ENCODE assay signal across 26 mouse cellular contexts in genomic region chr17:65798446-65798845, GRCm38 (mm10). TPM values are rescaled to one million over a fixed set of nuclear protein-coding genes. Genes with fewer than 3 reads are reported as not detected.
DNase-seq lines count a peak whose midpoint lies in the region; ATAC-seq lines count a peak whose summit lies in the region.
"Had no signal": no experiment of that assay in that cellular context is flagged by ENCODE, and none has a peak within 500 bp of the region (broad histone marks: within the 10 kb centered on the region; RNA-seq: fewer than 3 reads in every experiment).

No protein-coding gene starts in this region.

- 0 out of 2 replicates have a peak, but pooled peaks cover 3% of the 10 kb centered on the region for H3K36me3 ChIP-seq in heart, embryonic 16.5 days (ENCODE audit: control insufficient read depth, insufficient read depth)
- H3K36me3 ChIP-seq in heart, embryonic 11.5 days (ENCODE audit: control insufficient read depth, insufficient read depth, low read length) = no peaks in the 10 kb centered on the region
- H3K36me3 ChIP-seq: midbrain, embryonic 15.5 days had no signal

- peak; percentile 31 to 34 for DNase-seq in thymus, postnatal 10 days (ENCODE audit: low spot score in 2 of 2)
- DNase-seq in c-Kit-positive CD71-positive TER-119-positive erythroid progenitor cells, embryonic 14.5 days (ENCODE audit: low spot score) = no peak
- no peak for DNase-seq in kidney, adult 8-10 months
- DNase-seq: adrenal gland, adult 8-10 months; cerebellum, adult 9-10 months; embryo, embryonic 11 days; gastrocnemius, postnatal 14 days; heart, adult 18-20 months; heart, postnatal 14 days; kidney, adult 18-20 months; kidney, postnatal 4 days; liver, postnatal 0 days had no signal

- H3K9ac ChIP-seq in heart, embryonic 16.5 days (ENCODE audit: low read length) = no peak overlapping the region
- no peak overlapping the region for H3K9ac ChIP-seq in heart, embryonic 11.5 days (ENCODE audit: low read depth, low read length)
- H3K9ac ChIP-seq: embryonic facial prominence, embryonic 12.5 days; heart, embryonic 13.5 days; liver, embryonic 12.5 days; liver, postnatal 0 days; midbrain, embryonic 15.5 days had no signal

- H3K9me3 ChIP-seq in heart, embryonic 16.5 days (replicated peaks; ENCODE audit: control insufficient read depth, low read length) = no peaks in the 10 kb centered on the region
- no peaks in the 10 kb centered on the region for H3K9me3 ChIP-seq in heart, embryonic 11.5 days (replicated peaks; ENCODE audit: control insufficient read depth, low read length)
- H3K9me3 ChIP-seq: embryonic facial prominence, embryonic 12.5 days; heart, embryonic 13.5 days; hindbrain, embryonic 10.5 days; liver, embryonic 12.5 days; midbrain, embryonic 15.5 days had no signal

- peaks cover 11% of the 10 kb centered on the region; the same call in 1 of the 2 replicates for H3K4me1 ChIP-seq in heart, embryonic 16.5 days (ENCODE audit: control insufficient read depth, insufficient read depth, low read length)
- peaks cover 11% of the 10 kb centered on the region for H3K4me1 ChIP-seq in heart, embryonic 11.5 days (ENCODE audit: control insufficient read depth, insufficient read depth, low read length)
- H3K4me1 ChIP-seq: embryonic facial prominence, embryonic 12.5 days had no signal

- H3K4me2 ChIP-seq in heart, embryonic 16.5 days (ENCODE audit: low read depth, low read length) = no peak overlapping the region
- H3K4me2 ChIP-seq in heart, embryonic 11.5 days = no peak overlapping the region
- H3K4me2 ChIP-seq: embryonic facial prominence, embryonic 12.5 days; heart, embryonic 13.5 days; midbrain, embryonic 15.5 days had no signal

- no peaks in the 10 kb centered on the region for H3K27me3 ChIP-seq in heart, embryonic 16.5 days (ENCODE audit: control insufficient read depth, insufficient read depth, low read length)
- no peaks in the 10 kb centered on the region for H3K27me3 ChIP-seq in heart, embryonic 11.5 days (ENCODE audit: control insufficient read depth, insufficient read depth, low read length)
- H3K27me3 ChIP-seq: embryonic facial prominence, embryonic 12.5 days; heart, embryonic 13.5 days; liver, embryonic 12.5 days; midbrain, embryonic 15.5 days had no signal

- ATAC-seq in heart, embryonic 16.5 days (replicated peaks; ENCODE audit: extremely low read depth, insufficient read depth, low FRiP score) = peak; percentile 50; the same call in 1 of the 2 replicates
- ATAC-seq in heart, embryonic 11.5 days (replicated peaks; ENCODE audit: insufficient number of reproducible peaks, low FRiP score, low TSS enrichment) = no peak
- ATAC-seq in megakaryocyte progenitor cell, adult 5-6 weeks (replicated peaks; ENCODE audit: poor library complexity) = peak; percentile 70
- no peak for ATAC-seq in monocyte, adult 5-6 weeks (replicated peaks; ENCODE audit: insufficient number of reproducible peaks, low FRiP score, low TSS enrichment, poor library complexity, severe bottlenecking)
- ATAC-seq: forebrain, embryonic 14.5 days; hindbrain, embryonic 16.5 days; liver, embryonic 12.5 days; liver, postnatal 0 days; lung, postnatal 0 days; midbrain, embryonic 15.5 days had no signal

- WGBS in heart, embryonic 16.5 days = 37% methylated on average over 4 of the region's 4 CpGs
- WGBS in heart, embryonic 11.5 days (ENCODE audit: insufficient replicate concordance) = 61% methylated on average over 4 of the region's 4 CpGs

- H3K27ac ChIP-seq in heart, embryonic 16.5 days (ENCODE audit: low read length) = no peak overlapping the region
- H3K27ac ChIP-seq in heart, embryonic 11.5 days (ENCODE audit: low read depth, low read length) = no peak overlapping the region
- H3K27ac ChIP-seq: embryonic facial prominence, embryonic 12.5 days; heart, embryonic 13.5 days; hindbrain, embryonic 10.5 days; liver, embryonic 12.5 days; macrophage; midbrain, embryonic 15.5 days had no signal

- H3K4me3 ChIP-seq in heart, embryonic 16.5 days (ENCODE audit: low read length) = no peak overlapping the region
- no peak overlapping the region for H3K4me3 ChIP-seq in heart, embryonic 11.5 days (ENCODE audit: low read depth, low read length)
- H3K4me3 ChIP-seq: embryonic facial prominence, embryonic 12.5 days; heart, embryonic 13.5 days; hindbrain, embryonic 10.5 days; liver, embryonic 12.5 days; midbrain, embryonic 15.5 days; myocyte had no signal

RNA-seq across cellular contexts. Expression of gene Ppp4r1, which starts 16.1 kb away (rescaled TPM):
- 27.3 and 31.1 TPM in 2 replicates for polyA plus RNA-seq in heart, embryonic 16.5 days (2015; fragmentation: Nextera tagmentation; extraction: Ambion mirVana)
- polyA plus RNA-seq in heart, embryonic 11.5 days (2014; fragmentation: Nextera tagmentation; extraction: Ambion mirVana) = 31.4 and 36.5 TPM in 2 replicates
- 39.9 and 44.5 TPM in 2 replicates for total RNA-seq in megakaryocyte progenitor cell, adult 5-6 weeks (2015)
- 48.1 and 65.4 TPM in 2 replicates for total RNA-seq in megakaryocyte progenitor cell, adult 5-6 weeks (2017)
- 81.9 to 108 TPM (median 105 TPM) in 3 replicates for total RNA-seq in monocyte, adult 5-6 weeks (2017)

RNA-seq across cellular contexts. Expression of gene Rab31, which starts 25.9 kb away (rescaled TPM):
- 28.3 and 29.6 TPM in 2 replicates for polyA plus RNA-seq in heart, embryonic 16.5 days (2015; fragmentation: Nextera tagmentation; extraction: Ambion mirVana)
- polyA plus RNA-seq in heart, embryonic 11.5 days (2014; fragmentation: Nextera tagmentation; extraction: Ambion mirVana) = 32.7 and 33.2 TPM in 2 replicates
- total RNA-seq in megakaryocyte progenitor cell, adult 5-6 weeks (2015) = 44.3 and 46.2 TPM in 2 replicates
- total RNA-seq in megakaryocyte progenitor cell, adult 5-6 weeks (2017) = 73.3 and 75.1 TPM in 2 replicates
- 51.0 to 80.4 TPM (median 75.8 TPM) in 3 replicates for total RNA-seq in monocyte, adult 5-6 weeks (2017)

Comparison
In these comparisons a context has a peak if more than half of its experiments do, and no peak if none do; other contexts are left out.
1. ATAC-seq: peak in heart, embryonic 16.5 days (single experiment) and megakaryocyte progenitor cell, adult 5-6 weeks (single experiment); none in heart, embryonic 11.5 days (single experiment) and monocyte, adult 5-6 weeks (single experiment).
2. DNase-seq: peak in thymus, postnatal 10 days (2 of 2); none in c-Kit-positive CD71-positive TER-119-positive erythroid progenitor cells, embryonic 14.5 days (single experiment) and kidney, adult 8-10 months (0 of 2).